Mouse (Mus musculus) monocyte, adult 5-6 weeks (primary cell): ENCODE data around the gene Mynn. TPM values are rescaled to one million over a fixed set of nuclear protein-coding genes. Genes with fewer than 3 reads are reported as not detected.
"Not testable (repeated sequence)": the region's sequence is repeated elsewhere in the genome, so short reads cannot be mapped to it uniquely, and the experiment has no call there.

Experiments
- ATAC-seq: fragments of 153-309, 156-312 bp; replicated peaks from 2 replicates; pipeline ENCODE4 v1.8.0; 2017; ENCODE audit warnings: mild to moderate bottlenecking; ENCODE audit not compliant: low TSS enrichment, insufficient number of reproducible peaks, severe bottlenecking, poor library complexity, low FRiP score
- total RNA-seq: library from RNA; stranded (forward); fragments of 200-1000, 200-491, 200-594 nt; gene quantifications from 3 replicates; pipeline ENCODE4 v1.2.3, GENCODE M21; 2017

Mynn gene
- total RNA-seq, result 32.7 to 46.4 TPM (median 44.5 TPM) in 3 replicates

- ATAC-seq, result peak; percentile 88
Measured at GRCm38 (mm10) chr3:30602065-30602739, at the start of gene Mynn. Mynn (plus strand) TSS chr3:30602065.

- no peak for ATAC-seq
Measured at GRCm38 (mm10) chr3:30553741-30554140, 48.1 kb upstream of the Mynn start.

- no peak for ATAC-seq
Measured at GRCm38 (mm10) chr3:30560677-30561314, 41.1 kb upstream of the Mynn start.

GRCm38 (mm10) chr3:30566333-30566732, 35.5 kb upstream of the Mynn start:
- ATAC-seq, result not testable (repeated sequence)

GRCm38 (mm10) chr3:30573549-30573948, 28.3 kb upstream of the Mynn start:
- ATAC-seq, result no peak

- ATAC-seq, result no peak
Measured at GRCm38 (mm10) chr3:30588865-30589264, 13.0 kb upstream of the Mynn start.

GRCm38 (mm10) chr3:30592418-30592853, 9.4 kb upstream of the Mynn start:
- ATAC-seq, result peak; percentile 75

- ATAC-seq, result peak; percentile 54; the same call in 1 of the 2 replicates
Measured at GRCm38 (mm10) chr3:30593719-30594485, 8.0 kb upstream of the Mynn start.

GRCm38 (mm10) chr3:30595111-30595832, 6.6 kb upstream of the Mynn start:
- no peak for ATAC-seq

GRCm38 (mm10) chr3:30597271-30597670, 4.6 kb upstream of the Mynn start:
- ATAC-seq, result no peak

- no peak for ATAC-seq
Measured at GRCm38 (mm10) chr3:30599711-30600545, 1.9 kb upstream of the Mynn start, which contains the start of gene Actrt3. Actrt3 (minus strand) TSS chr3:30599939.

GRCm38 (mm10) chr3:30600717-30601116, 1.1 kb upstream of the Mynn start:
- no peak for ATAC-seq

GRCm38 (mm10) chr3:30601175-30601574, 690 bp upstream of the Mynn start:
- ATAC-seq, result peak; percentile 15; the same call in 1 of the 2 replicates

GRCm38 (mm10) chr3:30601610-30602064, 228 bp upstream of the Mynn start:
- ATAC-seq, result no peak

GRCm38 (mm10) chr3:30602740-30603098, 854 bp downstream of the Mynn start:
- ATAC-seq, result peak; percentile 56

GRCm38 (mm10) chr3:30603256-30603655, 1.4 kb downstream of the Mynn start:
- no peak for ATAC-seq

GRCm38 (mm10) chr3:30608999-30609398, 7.1 kb downstream of the Mynn start:
- no peak for ATAC-seq

- ATAC-seq, result no peak
Measured at GRCm38 (mm10) chr3:30610930-30611329, 9.1 kb downstream of the Mynn start.
